Mouse (Mus musculus) spleen, adult 2 months (tissue): ENCODE measurements around the gene Armc10.

Experiments used
- CTCF ChIP-seq: fragments of 200-500 bp; IDR thresholded peaks from 2 replicates; pipeline ENCODE4 v1.5.1; 2011; ENCODE audit warnings: mild to moderate bottlenecking, inconsistent platforms; ENCODE audit not compliant: insufficient read depth, insufficient read length, insufficient replicate concordance; ENCODE audit errors: extremely low read depth
- POLR2A ChIP-seq: fragments of 200-500 bp; IDR thresholded peaks from 2 replicates; pipeline ENCODE4 v1.6.1; 2011; ENCODE audit warnings: low read depth, low read length, inconsistent platforms

- no peak for TF ChIP-seq POLR2A
- no peak for TF ChIP-seq CTCF
Measured at GRCm38 (mm10) chr5:21702873-21703475, 57.4 kb downstream of the Armc10 start.
